7 mouse cellular contexts compared by ENCODE assay signal in genomic region chr1:51697265-51698192, GRCm38 (mm10).
DNase-seq lines count a peak whose midpoint lies in the region; ATAC-seq and TF ChIP-seq lines count a peak whose summit lies in the region.

No protein-coding gene starts in this region.

- H3K27ac ChIP-seq in heart, embryonic 10.5 days, result peak overlapping the region; percentile 79; the same call in 1 of the 2 replicates
- no peak overlapping the region for H3K27ac ChIP-seq in stomach, postnatal 0 days (replicated peaks)

- peaks cover 12% of the 10 kb centered on the region; the same call in 1 of the 2 replicates for H3K4me1 ChIP-seq in heart, embryonic 10.5 days
- H3K4me1 ChIP-seq in stomach, postnatal 0 days (replicated peaks; ENCODE audit: control insufficient read depth, insufficient read depth), result no peaks in the 10 kb centered on the region

- H3K9ac ChIP-seq in stomach, postnatal 0 days (ENCODE audit: low read length), result no peak overlapping the region

- H3K36me3 ChIP-seq in heart, embryonic 10.5 days, result no peaks in the 10 kb centered on the region
- no peaks in the 10 kb centered on the region for H3K36me3 ChIP-seq in stomach, postnatal 0 days (ENCODE audit: control insufficient read depth, insufficient read depth, low read length)

- no peak for ATAC-seq in stomach, postnatal 0 days (ENCODE audit: low FRiP score, low TSS enrichment)

- 15% methylated on average over 19 of the region's 19 CpGs for WGBS in heart, embryonic 10.5 days
- WGBS in stomach, postnatal 0 days, result 22% methylated on average over 19 of the region's 19 CpGs

- H3K27me3 ChIP-seq in heart, embryonic 10.5 days (ENCODE audit: insufficient read depth, poor library complexity, severe bottlenecking), result no peaks in the 10 kb centered on the region
- H3K27me3 ChIP-seq in stomach, postnatal 0 days (ENCODE audit: control insufficient read depth, insufficient read depth, low read length), result no peaks in the 10 kb centered on the region

- peak overlapping the region; percentile 40 for H3K4me3 ChIP-seq in heart, embryonic 10.5 days
- peak overlapping the region; percentile 12; the same call in 1 of the 2 replicates for H3K4me3 ChIP-seq in stomach, postnatal 0 days (ENCODE audit: low read depth, low read length)

- DNase-seq in cerebellum, adult 9-10 months, result peak; percentile 15
- DNase-seq in embryo, embryonic 11.5 days (ENCODE audit: low read depth, low spot score), result peak; percentile 44
- peak; percentile 76 for DNase-seq in heart, embryonic 10.5 days (ENCODE audit: low spot score)
- DNase-seq in kidney, adult 8-10 months, result peak; percentile 13 to 18
- peak; percentile 20 for DNase-seq in lung, postnatal 10 days
- peak; percentile 18 for DNase-seq in stomach, postnatal 0 days (ENCODE audit: low spot score)
- DNase-seq in thymus, postnatal 10 days (ENCODE audit: low spot score in 2 of 2), result no peak

- no peaks in the 10 kb centered on the region for H3K9me3 ChIP-seq in heart, embryonic 10.5 days
- H3K9me3 ChIP-seq in stomach, postnatal 0 days (ENCODE audit: control insufficient read depth, low read length), result no peaks in the 10 kb centered on the region

- H3K4me2 ChIP-seq in stomach, postnatal 0 days (replicated peaks; ENCODE audit: low read depth), result peak overlapping the region; percentile 42

- TF ChIP-seq EP300 in stomach, postnatal 0 days (optimal IDR thresholded peaks at IDR 0.05), result no peak

- TF ChIP-seq CTCF in stomach, postnatal 0 days (IDR thresholded peaks at IDR 0.05; ENCODE audit: low read depth), result no peak

Comparison
In these comparisons a context has a peak if more than half of its experiments do, and no peak if none do; other contexts are left out.
1. DNase-seq: peak in cerebellum, adult 9-10 months (single experiment), embryo, embryonic 11.5 days (single experiment), heart, embryonic 10.5 days (single experiment), kidney, adult 8-10 months (2 of 2), lung, postnatal 10 days (single experiment) and stomach, postnatal 0 days (single experiment); none in thymus, postnatal 10 days (0 of 2).